Mouse (Mus musculus): Measurements from ENCODE around the gene Prickle4. TPM values are rescaled to one million over a fixed set of nuclear protein-coding genes. Genes with fewer than 3 reads are reported as not detected.

Prickle4 gene
- polyA plus RNA-seq, 1 experiment from 2014 or later = not detected

GRCm38 (mm10) chr17:47699055-47699454 lies 4.5 kb upstream of the Prickle4 start:
- Histone ChIP-seq H3K4me1 (peaks cover 36% of the 10 kb centered on the region), H3K9me3 (no peaks in the 10 kb centered on the region), H3K27ac (no peak overlapping the region), H3K27me3 (ENCODE audit: insufficient read depth, poor library complexity, severe bottlenecking) (peaks cover 43% of the 10 kb centered on the region), H3K4me3 (no peak overlapping the region), H3K36me3 (peaks cover 29% of the 10 kb centered on the region)
- DNase-seq (ENCODE audit: low spot score) = no peak
- WGBS = 89% methylated on average over 2 of the region's 2 CpGs

GRCm38 (mm10) chr17:47698156-47698555 lies 3.6 kb upstream of the Prickle4 start:
- Histone ChIP-seq H3K36me3 (peaks cover 25% of the 10 kb centered on the region), H3K4me1 (peaks cover 37% of the 10 kb centered on the region), H3K9me3 (no peaks in the 10 kb centered on the region), H3K27me3 (ENCODE audit: insufficient read depth, poor library complexity, severe bottlenecking) (peaks cover 41% of the 10 kb centered on the region), H3K27ac (no peak overlapping the region), H3K4me3 (no peak overlapping the region)
- WGBS = 88% methylated on average over 10 of the region's 10 CpGs
- no peak for DNase-seq (ENCODE audit: low spot score)

GRCm38 (mm10) chr17:47695337-47695710 lies 788 bp upstream of the Prickle4 start:
- H3K4me3 ChIP-seq = peak overlapping the region; percentile 84
- peaks cover 47% of the 10 kb centered on the region for H3K27me3 ChIP-seq (ENCODE audit: insufficient read depth, poor library complexity, severe bottlenecking)
- DNase-seq (ENCODE audit: low spot score) = no peak
- H3K4me1 ChIP-seq = peaks cover 22% of the 10 kb centered on the region
- no peaks in the 10 kb centered on the region for H3K9me3 ChIP-seq
- H3K27ac ChIP-seq = peak overlapping the region; percentile 92
- under 1% methylated on average over 22 of the region's 23 CpGs for WGBS
- H3K36me3 ChIP-seq = peaks cover 9% of the 10 kb centered on the region

GRCm38 (mm10) chr17:47694442-47694502 lies 264 bp downstream of the Prickle4 start, which contains the start of gene Gm21981:
TSS of gene Gm21981 (minus strand) at chr17:47694455.
- H3K27me3 ChIP-seq (ENCODE audit: insufficient read depth, poor library complexity, severe bottlenecking) = peaks cover 57% of the 10 kb centered on the region

GRCm38 (mm10) chr17:47693671-47694441 lies 680 bp downstream of the Prickle4 start:
- Histone ChIP-seq H3K27me3 (ENCODE audit: insufficient read depth, poor library complexity, severe bottlenecking) (peaks cover 57% of the 10 kb centered on the region), H3K4me3 (peak overlapping the region; percentile 84), H3K9me3 (no peaks in the 10 kb centered on the region), H3K36me3 (no peaks in the 10 kb centered on the region), H3K4me1 (peaks cover 33% of the 10 kb centered on the region), H3K27ac (peak overlapping the region; percentile 92; the same call in 1 of the 2 replicates)
- no peak for DNase-seq (ENCODE audit: low spot score)
- WGBS = 30% methylated on average over 13 of the region's 13 CpGs

More at GRCm38 (mm10) chr17:47694442-47694502, 264 bp downstream of the Prickle4 start, which contains the start of gene Gm21981:
- DNase-seq (ENCODE audit: low spot score) = no peak
- Histone ChIP-seq H3K4me3 (peak within 1 kb of the TSS; percentile 84), H3K4me1 (peaks cover 29% of the 10 kb centered on the region), H3K9me3 (no peaks in the 10 kb centered on the region), H3K27ac (peak within 1 kb of the TSS; percentile 92), H3K36me3 (no peaks in the 10 kb centered on the region)
- 3% methylated on average over 3 of the region's 3 CpGs for WGBS

GRCm38 (mm10) chr17:47691650-47692049 lies 2.9 kb downstream of the Prickle4 start:
- Histone ChIP-seq H3K27me3 (ENCODE audit: insufficient read depth, poor library complexity, severe bottlenecking) (peaks cover 48% of the 10 kb centered on the region), H3K9me3 (no peaks in the 10 kb centered on the region), H3K36me3 (peaks cover 2% of the 10 kb centered on the region; the same call in 1 of the 2 replicates), H3K27ac (no peak overlapping the region), H3K4me1 (peaks cover 45% of the 10 kb centered on the region), H3K4me3 (no peak overlapping the region)
- 89% methylated on average over 3 of the region's 3 CpGs for WGBS
- no peak for DNase-seq (ENCODE audit: low spot score)

- Histone ChIP-seq H3K4me3 (no peak overlapping the region; the same call in 1 of the 2 replicates), H3K36me3 (peaks cover 16% of the 10 kb centered on the region), H3K4me1 (peaks cover 41% of the 10 kb centered on the region), H3K9me3 (no peaks in the 10 kb centered on the region), H3K27ac (no peak overlapping the region), H3K27me3 (ENCODE audit: insufficient read depth, poor library complexity, severe bottlenecking) (peaks cover 45% of the 10 kb centered on the region)
- WGBS = 83% methylated on average over 8 of the region's 8 CpGs
- no peak for DNase-seq (ENCODE audit: low spot score)
Observed at GRCm38 (mm10) chr17:47689894-47690293, 4.6 kb downstream of the Prickle4 start.

GRCm38 (mm10) chr17:47688608-47689575 lies 5.6 kb downstream of the Prickle4 start, which contains the start of gene Frs3:
TSS of gene Frs3 (plus strand) at chr17:47689030.
- WGBS = 2% methylated on average over 58 of the region's 58 CpGs
- peak within 1 kb of the TSS; percentile 89 for H3K27ac ChIP-seq
- H3K4me3 ChIP-seq = peak within 1 kb of the TSS; percentile 90
- DNase-seq (ENCODE audit: low spot score) = peak; percentile 92
- H3K36me3 ChIP-seq = peaks cover 25% of the 10 kb centered on the region
- H3K4me1 ChIP-seq = peaks cover 31% of the 10 kb centered on the region
- no peaks in the 10 kb centered on the region for H3K9me3 ChIP-seq
- H3K27me3 ChIP-seq (ENCODE audit: insufficient read depth, poor library complexity, severe bottlenecking) = peaks cover 45% of the 10 kb centered on the region

- DNase-seq (ENCODE audit: low spot score) = no peak
- Histone ChIP-seq H3K36me3 (peaks cover 28% of the 10 kb centered on the region), H3K27ac (peak within 1 kb of the TSS; percentile 89), H3K9me3 (no peaks in the 10 kb centered on the region), H3K27me3 (ENCODE audit: insufficient read depth, poor library complexity, severe bottlenecking) (peaks cover 40% of the 10 kb centered on the region), H3K4me3 (peak within 1 kb of the TSS; percentile 90), H3K4me1 (peaks cover 25% of the 10 kb centered on the region)
- under 1% methylated on average over 9 of the region's 9 CpGs for WGBS
Observed at GRCm38 (mm10) chr17:47688344-47688607, 6.3 kb downstream of the Prickle4 start, which contains the start of gene Tomm6. TSS of gene Tomm6 (minus strand) at chr17:47688386.

- Histone ChIP-seq H3K9me3 (no peaks in the 10 kb centered on the region), H3K27ac (peak overlapping the region; percentile 89), H3K4me3 (peak overlapping the region; percentile 90), H3K36me3 (peaks cover 33% of the 10 kb centered on the region), H3K27me3 (ENCODE audit: insufficient read depth, poor library complexity, severe bottlenecking) (peaks cover 34% of the 10 kb centered on the region), H3K4me1 (peaks cover 24% of the 10 kb centered on the region)
- peak; percentile 98 for DNase-seq (ENCODE audit: low spot score)
- under 1% methylated on average over 70 of the region's 70 CpGs for WGBS
Observed at GRCm38 (mm10) chr17:47687409-47688343, 6.9 kb downstream of the Prickle4 start.

GRCm38 (mm10) chr17:47682836-47683235 lies 11.7 kb downstream of the Prickle4 start:
- no peak overlapping the region for H3K4me3 ChIP-seq
- 78% methylated on average over 4 of the region's 4 CpGs for WGBS
- H3K9me3 ChIP-seq = no peaks in the 10 kb centered on the region
- no peak for DNase-seq (ENCODE audit: low spot score)
- no peaks in the 10 kb centered on the region for H3K27me3 ChIP-seq (ENCODE audit: insufficient read depth, poor library complexity, severe bottlenecking)
- H3K27ac ChIP-seq = no peak overlapping the region
- peaks cover 75% of the 10 kb centered on the region for H3K36me3 ChIP-seq
- peaks cover 8% of the 10 kb centered on the region for H3K4me1 ChIP-seq

- 84% methylated on average over 5 of the region's 5 CpGs for WGBS
- Histone ChIP-seq H3K4me3 (no peak overlapping the region), H3K36me3 (peaks cover 59% of the 10 kb centered on the region), H3K4me1 (peaks cover 6% of the 10 kb centered on the region; the same call in 1 of the 2 replicates), H3K9me3 (no peaks in the 10 kb centered on the region), H3K27me3 (ENCODE audit: insufficient read depth, poor library complexity, severe bottlenecking) (peaks cover 4% of the 10 kb centered on the region), H3K27ac (no peak overlapping the region)
- no peak for DNase-seq (ENCODE audit: low spot score)
Observed at GRCm38 (mm10) chr17:47678702-47679101, 15.8 kb downstream of the Prickle4 start.

Data from heart, embryonic 10.5 days (tissue).